Mouse (Mus musculus): ENCODE measurements around the gene Pter.
A peak's percentile ranks its signal among the peaks of the same experiment; 100 is the strongest.

The Pter gene

DNA sequence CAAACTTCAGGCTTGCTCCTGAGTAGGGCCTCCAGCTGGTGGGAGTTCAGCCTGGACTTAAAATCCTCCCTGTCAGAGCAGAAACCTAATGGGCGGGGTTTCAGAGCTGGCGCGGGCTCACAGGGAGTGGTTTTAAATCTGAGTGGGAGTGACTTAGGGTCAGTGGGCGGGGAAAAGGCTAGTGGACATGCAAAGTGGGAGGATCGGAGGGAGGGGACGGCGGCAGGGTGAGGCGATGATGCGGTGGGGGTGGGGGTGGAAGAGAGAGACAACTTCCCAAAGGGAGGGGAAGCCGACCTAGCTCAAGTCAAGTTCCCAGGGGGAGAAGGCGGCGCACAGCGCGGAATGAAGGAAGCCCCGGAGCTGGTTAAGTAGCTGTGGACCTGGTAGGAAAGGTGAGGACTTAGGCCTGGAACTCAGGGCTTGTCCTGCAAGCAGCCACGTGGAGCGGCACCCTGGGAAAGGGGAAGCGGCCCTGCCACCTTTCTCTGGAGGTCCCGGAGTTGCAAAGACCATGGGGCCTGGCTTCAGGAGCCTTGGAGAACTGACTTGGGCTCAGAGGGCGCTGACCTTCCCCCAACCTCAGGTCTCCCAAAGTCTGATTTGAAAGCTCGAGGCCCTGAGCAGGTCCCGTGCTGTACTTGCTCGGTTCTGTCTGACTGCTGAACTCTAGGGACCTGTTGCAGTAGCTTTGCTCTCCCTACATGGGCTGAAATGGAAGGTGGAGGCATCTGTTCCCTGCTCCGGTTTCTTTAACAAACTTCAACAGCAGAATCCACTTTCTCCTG is at the start of gene Pter:
Pter (plus strand) TSS at position 238 of the 788 bp plus-strand sequence.
- DNase-seq, result peak; percentile 97

DNA sequence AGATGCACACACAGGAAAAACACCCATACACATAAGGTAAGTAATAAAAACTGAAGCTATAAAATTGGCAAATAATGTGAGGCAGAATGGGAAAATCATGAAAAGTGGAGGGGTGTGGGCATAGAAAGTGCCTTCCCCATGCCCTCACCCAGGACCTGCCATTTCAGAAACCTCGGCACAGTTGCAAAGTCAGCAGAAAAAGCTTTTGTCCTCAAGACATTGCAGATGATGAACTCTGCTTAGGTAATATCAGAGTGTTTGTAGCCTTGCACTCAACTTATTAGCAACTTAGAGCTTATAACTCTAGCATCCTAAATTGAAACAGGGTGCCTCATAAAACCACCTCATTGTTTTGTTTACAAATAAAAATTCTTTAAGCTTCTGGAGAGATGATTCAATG is 49.6 kb upstream of the Pter start:
- no peak for DNase-seq

DNA sequence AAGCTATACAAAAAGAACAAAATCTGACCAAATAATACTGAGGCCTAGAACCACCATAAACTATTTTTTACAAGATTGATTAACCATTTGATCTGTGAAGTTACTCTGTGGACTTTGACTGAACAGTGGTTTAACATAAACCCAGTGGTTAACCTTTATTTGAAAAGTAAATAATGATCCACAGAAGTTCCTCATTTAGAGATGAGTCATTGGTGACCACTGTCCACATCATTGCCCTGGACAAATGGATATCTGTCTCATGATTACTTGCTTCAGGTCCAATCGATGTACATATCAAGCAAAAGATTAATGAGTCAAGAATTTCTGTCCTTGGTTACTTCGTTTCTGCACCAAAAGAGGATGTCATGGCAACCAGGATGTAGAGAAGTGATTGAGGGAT is 44.3 kb upstream of the Pter start:
- DNase-seq, result peak; percentile 89

DNA sequence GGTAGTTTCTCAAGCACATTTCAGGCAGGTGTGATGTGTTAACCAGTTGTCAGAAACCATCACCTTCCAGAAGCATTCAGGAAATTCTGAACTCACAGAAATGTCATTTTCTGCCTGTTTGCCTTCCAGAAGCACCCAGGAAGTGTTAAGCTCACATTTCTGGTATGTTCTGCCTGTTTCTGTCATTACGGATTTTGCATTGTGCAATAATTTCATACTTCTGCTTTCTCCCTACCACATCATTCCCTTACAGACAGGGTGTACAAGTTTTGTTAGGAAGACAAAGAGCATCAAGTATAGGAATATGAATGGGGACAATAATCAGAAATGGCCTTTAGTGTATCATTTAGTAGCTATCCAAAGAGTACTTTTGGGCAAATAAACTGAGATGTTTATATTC is 42.8 kb upstream of the Pter start:
- DNase-seq, result no peak

DNA sequence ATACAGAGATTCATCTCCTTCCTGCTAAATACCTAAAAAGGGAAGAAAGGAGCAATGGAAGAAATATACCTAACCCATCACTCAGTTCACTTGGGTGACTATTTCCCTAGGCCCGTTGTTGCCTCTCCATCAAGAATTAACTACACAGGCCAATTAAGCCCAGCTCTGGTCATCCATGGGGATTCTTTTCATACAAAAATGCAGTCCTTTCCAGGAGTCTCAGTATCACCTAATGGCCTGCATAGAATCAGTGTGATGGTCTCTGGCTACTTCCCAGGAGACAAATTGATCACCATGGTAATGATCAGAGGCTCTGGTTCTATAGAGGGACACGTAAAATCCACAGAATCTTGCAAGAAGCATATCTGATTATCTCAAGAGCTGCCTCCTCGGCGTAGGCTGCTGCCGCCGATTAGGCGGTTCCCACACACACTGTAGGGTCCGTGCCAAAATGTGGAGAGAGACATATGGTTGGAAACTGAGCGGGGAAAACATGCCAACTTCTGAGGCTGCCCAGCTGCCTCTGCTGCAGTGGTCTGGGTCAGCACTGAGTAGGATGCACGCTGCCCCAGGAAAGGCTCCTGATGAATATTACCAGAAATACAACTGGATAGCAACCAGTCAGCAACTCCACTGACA is 40.4 kb upstream of the Pter start:
- DNase-seq, result no peak

DNA sequence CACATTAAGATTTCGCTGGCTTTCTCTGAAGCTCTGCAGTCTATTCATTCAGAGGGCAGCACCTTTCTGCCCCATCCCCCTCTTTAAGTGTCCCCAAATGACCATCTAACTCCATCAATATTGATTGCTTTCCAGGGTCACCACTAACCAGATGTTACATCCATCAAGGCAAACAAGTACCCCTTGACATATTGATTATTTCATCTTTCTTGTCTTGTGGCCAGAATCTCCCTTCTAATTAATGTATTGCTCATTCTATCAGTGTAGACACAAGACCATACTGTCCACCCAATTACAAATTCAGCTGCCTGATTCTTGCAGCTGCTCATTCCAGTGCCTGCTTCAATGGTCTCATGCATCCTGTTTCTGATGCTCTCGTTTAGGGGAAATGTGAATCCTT is 36.8 kb upstream of the Pter start:
- DNase-seq, result no peak

DNA sequence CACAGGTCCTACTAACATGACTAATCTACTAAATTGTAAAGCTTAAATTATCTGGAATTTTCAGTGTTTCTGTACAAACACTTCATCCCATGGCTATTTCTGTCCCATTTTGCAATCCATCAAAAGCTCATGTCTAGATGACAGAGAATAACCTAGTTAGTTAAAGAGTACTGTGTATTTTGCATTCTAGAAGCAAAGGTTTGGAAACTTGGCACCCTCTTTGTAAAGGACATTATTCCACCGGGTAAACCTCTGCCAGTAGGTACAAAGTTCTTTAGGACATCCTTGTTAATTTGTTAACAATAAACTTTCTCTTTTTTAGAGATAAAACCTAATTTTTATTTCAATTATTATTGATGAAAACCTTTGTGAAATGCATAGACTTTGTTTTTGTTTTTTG is 18.1 kb upstream of the Pter start:
- DNase-seq, result peak; percentile 91

DNA sequence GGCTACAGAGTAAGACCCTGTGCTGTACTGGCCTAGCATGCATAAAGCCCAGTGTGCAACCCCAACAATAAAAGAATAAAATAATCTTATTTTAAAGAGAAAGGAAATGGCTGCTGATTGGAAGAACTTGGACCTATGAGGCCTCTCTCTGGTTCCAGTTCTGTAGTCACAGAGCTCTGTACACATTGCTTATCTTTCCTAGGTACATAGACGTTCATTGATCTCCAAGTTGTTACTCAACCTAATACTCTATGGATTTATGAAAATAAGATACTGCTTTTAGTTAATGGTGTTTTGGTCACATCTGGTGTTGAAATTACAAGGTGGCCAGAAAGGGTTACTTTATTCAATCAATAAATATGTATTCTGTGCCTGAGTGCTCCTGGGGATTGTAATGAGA is 1.8 kb downstream of the Pter start:
- no peak for DNase-seq

DNA sequence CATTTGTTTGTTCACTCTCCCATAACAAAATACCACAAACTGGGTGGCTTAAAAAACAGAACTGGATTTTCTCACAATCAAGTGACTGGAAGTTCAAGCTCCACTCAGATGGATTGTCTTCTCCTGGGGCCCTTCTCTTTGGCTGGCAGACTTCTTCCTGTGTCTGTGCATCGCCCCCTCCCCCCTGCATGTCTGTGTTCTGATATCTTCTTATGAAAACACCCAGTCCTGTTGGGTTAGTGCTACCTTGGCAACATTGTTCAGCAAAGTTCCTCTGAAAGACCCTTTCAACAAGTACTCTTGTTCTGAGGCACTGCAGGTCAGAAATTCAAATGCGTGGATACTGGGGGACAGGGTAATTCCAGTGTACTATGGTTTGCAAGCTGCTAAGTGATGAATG is 6.5 kb downstream of the Pter start:
- DNase-seq, result no peak

DNA sequence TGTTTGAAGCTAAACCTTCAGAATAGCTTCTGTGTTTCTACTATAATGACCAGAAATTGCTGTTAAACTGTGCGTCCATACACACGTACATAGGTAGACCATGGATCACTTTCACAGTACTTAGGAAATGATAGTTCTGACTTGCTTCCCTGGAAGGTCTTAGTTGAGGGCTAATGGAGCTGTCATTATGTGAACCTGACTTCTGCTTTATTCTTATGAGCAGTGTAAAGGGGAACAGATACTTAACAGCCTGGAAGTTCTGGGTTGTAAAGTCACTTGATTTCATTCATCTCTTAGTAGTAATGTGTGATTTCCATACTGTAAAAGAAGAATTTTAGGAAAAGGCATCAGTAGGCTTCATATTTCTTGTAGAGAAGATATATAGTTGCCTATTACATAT is 10.1 kb downstream of the Pter start:
- no peak for DNase-seq

DNA sequence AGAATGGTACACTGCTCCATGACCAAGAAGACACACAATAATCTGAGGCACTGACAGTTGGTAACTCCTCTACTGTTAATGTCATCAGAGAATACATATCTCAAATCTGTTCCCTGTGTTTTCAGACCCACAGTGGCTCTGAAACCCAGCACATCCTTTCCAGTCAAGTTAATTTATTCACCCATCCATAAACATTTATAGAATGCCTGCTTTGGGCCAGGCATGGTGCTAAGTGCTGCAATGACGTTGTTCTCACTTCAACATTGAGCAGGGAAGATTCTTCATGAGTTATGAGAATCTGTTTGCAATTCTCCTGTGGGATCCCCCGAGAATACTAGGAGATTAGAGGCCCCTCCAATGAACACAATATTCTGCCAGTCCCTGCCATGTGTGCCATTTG is 11.4 kb downstream of the Pter start:
- no peak for DNase-seq

DNA sequence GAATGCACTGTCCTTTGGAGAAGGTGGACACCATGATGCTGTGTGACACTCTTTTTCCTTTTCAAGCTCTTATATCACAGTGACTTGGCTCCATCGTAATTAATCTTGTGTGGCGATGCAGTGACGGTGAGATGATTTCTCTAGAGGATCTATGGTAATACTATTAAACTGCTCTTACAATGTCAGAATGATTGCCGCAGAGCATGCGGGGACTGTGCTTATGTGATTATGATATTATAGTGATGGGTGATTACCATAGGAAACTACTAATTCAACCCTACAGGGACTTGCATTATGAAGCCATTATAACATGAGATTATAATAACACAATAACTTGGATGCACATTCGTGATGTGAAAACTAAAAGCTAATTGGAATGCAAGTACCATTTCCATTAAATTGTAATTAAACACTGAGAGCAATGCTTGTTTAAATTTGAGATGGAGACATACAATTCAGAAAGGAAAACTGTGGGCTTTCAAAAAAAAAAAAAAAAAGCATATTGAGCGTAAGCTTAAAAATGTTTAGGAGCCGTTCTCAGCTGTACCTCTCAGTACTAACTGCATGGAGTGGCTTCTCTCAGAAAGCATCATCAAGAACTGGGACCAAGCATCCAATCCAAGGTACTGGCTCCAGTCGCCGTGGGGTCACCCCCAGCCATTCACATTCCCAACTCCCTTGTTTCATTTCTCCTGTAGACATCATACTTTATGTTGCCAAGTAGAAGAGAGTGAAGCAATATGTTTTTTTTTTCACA is 13.8 kb downstream of the Pter start:
- DNase-seq, result no peak

DNA sequence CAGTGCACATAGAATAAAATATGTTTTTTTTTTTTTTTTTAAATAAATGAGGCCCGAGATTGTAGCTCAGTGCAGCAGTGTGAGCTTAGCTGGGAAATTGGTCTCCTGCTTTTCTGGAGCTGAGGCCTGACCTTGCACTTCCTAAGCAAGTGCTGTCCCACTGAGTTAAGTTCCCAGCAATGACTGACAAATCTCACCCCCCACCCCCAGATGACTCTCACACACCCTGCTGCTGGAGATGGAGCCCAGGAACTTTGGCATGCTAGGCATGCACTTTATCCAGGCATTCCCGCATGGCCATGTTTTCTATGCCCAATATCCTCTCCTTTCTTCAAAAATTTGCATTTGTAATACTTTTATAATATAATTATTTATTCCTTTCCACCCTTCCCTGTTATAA is 14.8 kb downstream of the Pter start:
- DNase-seq, result no peak

DNA sequence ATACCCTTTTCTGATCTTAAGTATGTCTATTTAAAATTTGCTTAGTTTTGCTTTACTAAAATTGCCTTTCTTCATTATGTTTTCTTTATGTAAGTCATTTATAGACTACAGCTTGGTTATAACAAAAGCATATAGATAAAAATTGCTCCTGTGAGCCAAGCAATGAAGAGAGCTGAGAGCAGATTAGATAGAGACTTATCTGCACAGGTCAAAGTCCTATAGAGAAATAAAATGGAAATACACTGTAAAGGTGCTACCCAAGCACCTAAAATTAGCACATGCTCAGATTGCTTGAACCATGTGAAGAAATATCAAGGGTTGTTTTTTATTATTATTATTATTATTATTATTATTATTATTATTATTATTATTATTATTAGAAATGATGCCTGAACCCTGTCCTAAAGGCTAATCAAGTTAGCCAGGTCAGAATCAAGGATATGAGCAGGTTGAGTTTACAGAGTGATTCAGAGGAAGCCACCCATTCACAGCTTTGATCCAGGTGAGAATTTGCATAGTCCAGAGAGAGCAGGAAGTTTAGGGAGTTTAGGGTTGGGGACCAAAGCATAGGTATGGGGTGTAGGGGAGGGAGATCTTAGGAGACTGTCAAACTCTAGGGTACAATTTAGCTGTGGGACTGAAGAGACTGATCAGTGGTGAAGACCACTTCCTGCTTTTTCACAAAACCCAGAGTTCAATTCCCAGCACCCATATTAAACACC is 33.0 kb downstream of the Pter start:
- no peak for DNase-seq

DNA sequence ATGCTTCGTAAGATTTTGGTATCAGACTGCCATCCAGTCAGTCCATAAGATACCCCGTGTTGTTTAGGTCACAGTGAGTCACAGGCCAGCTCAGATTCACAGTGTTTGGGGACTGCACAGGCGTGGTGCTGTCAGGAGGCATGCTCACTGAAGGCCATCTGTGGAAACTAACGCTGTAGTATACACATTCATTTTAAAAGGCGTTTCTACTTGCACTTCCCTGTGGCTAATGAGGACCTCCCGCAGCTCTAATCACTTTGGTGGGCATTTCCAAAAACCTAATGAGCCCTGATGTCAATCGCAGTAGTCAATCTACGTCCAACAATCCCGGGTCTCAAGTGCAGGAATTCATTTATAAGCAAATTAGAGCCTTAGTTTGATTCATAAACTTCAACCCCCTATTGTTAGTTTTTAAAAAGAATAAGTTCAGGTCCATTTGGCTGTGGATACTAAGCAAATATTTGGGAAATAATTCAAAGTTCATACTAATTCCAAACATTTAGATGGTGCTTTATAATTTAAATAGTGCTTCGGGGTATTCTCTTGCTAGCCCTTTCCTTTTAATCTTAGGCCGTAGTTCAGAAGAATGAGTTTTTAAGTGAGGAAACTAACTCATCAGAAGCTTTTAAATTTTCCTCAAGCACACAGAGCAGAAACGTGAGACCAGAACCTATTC is 46.3 kb downstream of the Pter start:
- DNase-seq, result no peak

DNA sequence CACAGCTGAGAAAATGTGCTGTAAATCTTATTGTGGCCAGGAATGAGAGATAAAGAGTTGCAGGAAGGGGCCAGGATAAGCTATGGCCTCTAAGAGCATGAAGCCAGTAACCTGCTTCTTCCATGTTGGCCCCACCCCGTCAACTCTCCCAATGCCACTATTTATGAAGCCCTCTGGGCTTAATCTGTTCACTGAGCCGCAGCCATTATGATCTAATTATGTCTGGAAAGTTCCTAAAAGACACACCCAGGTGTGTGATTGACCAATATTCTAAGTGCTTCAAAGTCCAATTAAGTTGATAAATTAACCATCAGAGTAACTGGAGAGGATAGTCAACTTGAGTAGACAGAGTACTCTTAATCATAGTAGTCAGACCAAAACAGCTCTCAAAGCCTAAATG is 49.9 kb downstream of the Pter start:
- peak; percentile 52 for DNase-seq

DNA sequence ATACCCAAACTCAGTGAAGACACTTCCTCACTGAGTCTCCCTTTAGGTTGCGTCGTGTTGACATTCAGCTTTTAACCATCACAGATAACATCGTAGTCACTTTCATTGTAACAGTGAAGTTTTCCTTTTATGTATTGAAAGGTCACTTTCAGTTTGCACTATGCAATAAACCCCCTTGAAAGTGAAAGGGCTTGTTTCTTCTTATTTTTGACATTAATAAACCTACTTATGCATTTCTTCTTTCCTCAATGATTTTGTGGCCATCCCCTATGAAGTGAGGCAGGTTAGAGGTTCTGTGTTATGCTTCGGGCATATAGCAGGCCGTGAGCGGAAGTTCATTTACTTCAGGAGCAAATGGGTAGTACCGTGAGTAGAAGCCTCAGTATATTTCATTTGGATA is 53.5 kb downstream of the Pter start:
- no peak for DNase-seq

DNA sequence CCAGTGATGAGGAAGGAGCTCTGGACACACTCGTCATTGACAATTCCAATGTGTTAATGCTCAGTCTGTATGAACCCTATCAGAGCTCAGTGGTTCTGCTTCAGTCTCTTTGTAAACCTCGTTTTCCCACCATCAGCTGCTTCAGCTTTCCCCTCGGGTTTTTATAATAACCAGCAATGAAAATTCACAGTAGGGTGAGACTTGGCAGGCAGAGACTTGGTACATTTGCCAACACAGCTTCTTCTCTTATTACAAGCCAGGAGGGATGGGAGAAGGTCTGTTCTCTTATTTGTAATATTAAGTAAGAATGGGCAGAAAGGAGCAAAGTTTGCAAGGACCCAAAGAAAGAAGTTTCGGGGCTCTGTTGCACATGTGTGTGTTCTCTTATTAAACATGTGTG is 54.9 kb downstream of the Pter start:
- no peak for DNase-seq

DNA sequence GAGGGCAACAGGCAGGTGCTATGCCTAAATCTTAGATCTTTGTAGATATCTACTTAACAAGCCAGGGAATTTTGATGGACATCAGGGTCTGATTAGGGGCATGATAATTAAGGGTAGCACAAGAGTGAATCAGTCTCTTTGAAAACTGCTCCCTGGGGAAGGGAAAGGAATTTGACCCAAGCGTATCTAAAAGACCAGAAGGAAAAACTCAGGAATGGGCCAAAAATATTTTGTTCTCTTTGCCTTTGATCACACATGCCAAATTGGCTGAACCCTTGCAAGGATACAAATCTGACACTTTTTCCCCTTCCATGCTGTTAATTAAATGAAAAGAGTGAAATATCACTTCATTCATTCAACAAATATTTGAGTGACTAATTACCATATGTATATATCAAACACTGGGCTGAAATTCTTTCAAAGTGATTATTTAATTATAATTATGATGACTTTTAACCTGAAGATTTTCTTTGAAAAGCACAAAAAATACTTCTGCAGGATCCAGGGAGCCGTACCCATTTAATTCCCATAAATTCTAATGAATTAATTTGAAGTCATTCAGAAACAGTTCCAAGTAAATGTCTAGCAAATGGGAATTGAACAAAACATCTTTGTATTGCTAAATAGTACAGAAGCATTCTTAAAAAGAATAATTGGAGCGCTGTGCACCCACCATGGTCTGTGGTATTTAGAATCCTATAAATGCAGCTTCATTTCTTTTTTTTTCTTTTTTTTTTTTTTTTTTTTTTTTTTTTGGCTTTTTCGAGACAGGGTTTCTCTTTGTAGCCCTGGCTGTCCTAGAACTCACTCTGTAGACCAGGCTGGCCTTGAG is 61.3 kb downstream of the Pter start:
- DNase-seq, result no peak

DNA sequence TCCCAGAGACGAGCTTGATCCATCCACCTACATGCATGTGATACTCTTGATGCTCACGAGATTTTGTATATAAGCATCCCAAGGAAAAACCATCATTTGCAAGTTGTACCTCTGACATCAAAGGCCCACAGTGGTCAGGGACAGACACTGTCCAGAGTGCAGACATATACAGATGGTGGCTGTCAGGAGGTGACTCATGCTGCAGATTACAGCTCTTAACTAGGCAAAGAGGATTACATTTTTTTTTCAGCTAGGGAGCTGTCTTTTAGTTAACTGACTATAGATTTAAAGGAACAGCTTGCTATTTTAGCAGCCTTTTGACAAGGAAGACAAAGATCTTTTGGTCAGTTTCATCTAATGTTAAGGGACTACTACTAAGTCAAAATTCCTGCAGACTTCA is 76.2 kb downstream of the Pter start:
- no peak for DNase-seq

DNA sequence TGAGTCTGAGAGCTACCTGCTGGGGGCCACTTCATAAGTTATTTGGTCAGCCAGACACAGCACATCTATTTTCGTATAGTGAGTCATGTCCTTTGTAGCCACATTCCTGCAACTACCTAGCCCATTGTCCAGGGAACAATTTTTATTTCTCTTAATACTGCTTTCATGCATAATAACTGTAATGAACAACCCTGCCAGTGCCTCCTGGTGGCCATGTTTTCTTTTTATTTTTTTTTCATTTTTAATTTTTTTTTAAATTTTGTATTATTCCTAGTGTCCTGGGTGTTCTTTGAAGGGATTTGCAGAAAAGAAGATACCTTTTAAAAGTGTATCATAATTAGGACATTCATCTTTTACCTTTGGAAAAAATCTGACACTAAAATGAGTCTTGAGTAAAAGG is 84.6 kb downstream of the Pter start:
- no peak for DNase-seq

All from kidney, adult 9 months (tissue).